ENCODE assay signal across 9 mouse cellular contexts in genomic region chr17:25801029-25801428, GRCm38 (mm10). TPM values are rescaled to one million over a fixed set of nuclear protein-coding genes. Genes with fewer than 3 reads are reported as not detected.
DNase-seq lines count a peak whose midpoint lies in the region; ATAC-seq and TF ChIP-seq lines count a peak whose summit lies in the region.
"Had no signal": no experiment of that assay in that cellular context is flagged by ENCODE, and none has a peak within 500 bp of the region (broad histone marks: within the 10 kb centered on the region; RNA-seq: fewer than 3 reads in every experiment).

No protein-coding gene starts in this region.

- no peaks in the 10 kb centered on the region for H3K4me1 ChIP-seq in liver, adult 2 months (ENCODE audit: control insufficient read depth, insufficient read depth, low read length)

- no peak for TF ChIP-seq POLR2A in liver, adult 2 months (IDR thresholded peaks at IDR 0.05; ENCODE audit: extremely low read depth, insufficient read depth, low read length)

- ATAC-seq in inflammation-experienced regulatory T-cells, adult 6 months = peak; percentile 74

- 5% methylated on average over 6 of the region's 6 CpGs for WGBS in liver, adult 2 months

- H3K4me3 ChIP-seq in liver, adult 2 months (ENCODE audit: insufficient read depth, low read depth, low read length) = no peak overlapping the region
- H3K4me3 ChIP-seq: hindbrain, embryonic 15.5 days had no signal

- H3K79me2 ChIP-seq in liver, adult 2 months (ENCODE audit: control insufficient read depth, insufficient read depth, low read length) = no peaks in the 10 kb centered on the region

- H3K9ac ChIP-seq in liver, adult 2 months (ENCODE audit: low read depth, low read length) = no peak overlapping the region
- H3K9ac ChIP-seq: hindbrain, embryonic 15.5 days had no signal

- H3K36me3 ChIP-seq in liver, adult 2 months (ENCODE audit: control insufficient read depth, insufficient read depth, low read length) = no peaks in the 10 kb centered on the region
- H3K36me3 ChIP-seq: hindbrain, embryonic 15.5 days had no signal

- H3K27ac ChIP-seq in liver, adult 2 months (replicated peaks; ENCODE audit: insufficient read depth, low read depth, low read length) = no peak overlapping the region
- H3K27ac ChIP-seq: hindbrain, embryonic 15.5 days had no signal

- peak; percentile 70 to 91 for DNase-seq in adrenal gland, adult (ENCODE audit: inconsistent age in 2 of 2, low spot score in 1 of 2)
- no peak for DNase-seq in adrenal gland, adult 8-10 months
- peak; percentile 75 to 76 for DNase-seq in right cerebral cortex, postnatal 10 days (ENCODE audit: low spot score in 2 of 2)
- DNase-seq in right cerebral cortex, postnatal 25 days = no peak
- peak; percentile 85 for DNase-seq in embryo, embryonic 11 days
- peak; percentile 62 for DNase-seq in liver, adult 2 months (ENCODE audit: extremely low read depth, low read depth, low spot score)
- peak; percentile 50 for DNase-seq in spleen, adult 12 weeks (ENCODE audit: low spot score)

- peak; percentile 70 for TF ChIP-seq CTCF in liver, adult 2 months (IDR thresholded peaks at IDR 0.05; ENCODE audit: low read depth, low read length)

- peaks cover 5% of the 10 kb centered on the region; the same call in 1 of the 2 replicates for H3K27me3 ChIP-seq in liver, adult 2 months (ENCODE audit: control insufficient read depth, insufficient read depth, low read length)

RNA-seq across cellular contexts. Expression of gene Metrn, which starts 4.1 kb away (rescaled TPM):
- total RNA-seq in adrenal gland, adult 8-10 months (2022) = 10 to 100 TPM; 31.4 to 45.8 (median 39.3) TPM
- polyA plus RNA-seq in inflammation-experienced regulatory T-cells, adult 6 months (2017; shearing (Covaris generic)) = 1 to 10 TPM; 3.3 to 5.7 (median 5.6) TPM
- 11.7 and 22.2 TPM in 2 replicates for total RNA-seq in liver, adult 2 months (2014; rRNA removed)
- 21.6 and 37.1 TPM in 2 replicates for polyA plus RNA-seq in liver, adult 2 months (2012; rRNA removed)

RNA-seq across cellular contexts. Expression of gene AC134908.4, which starts 5.6 kb away (rescaled TPM):
- total RNA-seq in adrenal gland, adult 8-10 months (2022) = not detected
- polyA plus RNA-seq in inflammation-experienced regulatory T-cells, adult 6 months (2017; shearing (Covaris generic)) = not detected
- 0.28 and 0.54 TPM in 2 replicates for total RNA-seq in liver, adult 2 months (2014; rRNA removed)
- 0.35 and 0.37 TPM in 2 replicates for polyA plus RNA-seq in liver, adult 2 months (2012; rRNA removed)
- polyA plus RNA-seq: hindbrain, embryonic 15.5 days had no signal

RNA-seq across cellular contexts. Expression of gene Fbxl16, which starts 7.9 kb away (rescaled TPM):
- total RNA-seq in adrenal gland, adult 8-10 months (2022) = 10 to 100 TPM; 37.9 to 62.9 (median 43.0) TPM
- not detected for polyA plus RNA-seq in inflammation-experienced regulatory T-cells, adult 6 months (2017; shearing (Covaris generic))
- 0.07 TPM in 1 of 2 replicates, not detected in the other for total RNA-seq in liver, adult 2 months (2014; rRNA removed)
- polyA plus RNA-seq in liver, adult 2 months (2012; rRNA removed) = 0.12 and 0.33 TPM in 2 replicates

RNA-seq across cellular contexts. Expression of gene Fam173a, which starts 8.3 kb away (rescaled TPM):
- 100 to 1,000 TPM in 3 of 4 experiments, 10 to 100 TPM in 1; 91.1 to 131 (median 117) TPM for total RNA-seq in adrenal gland, adult 8-10 months (2022)
- polyA plus RNA-seq in inflammation-experienced regulatory T-cells, adult 6 months (2017; shearing (Covaris generic)) = 100 to 1,000 TPM; 158 to 288 (median 193) TPM
- 55.0 and 69.3 TPM in 2 replicates for total RNA-seq in liver, adult 2 months (2014; rRNA removed)
- polyA plus RNA-seq in liver, adult 2 months (2012; rRNA removed) = 89.3 and 106 TPM in 2 replicates

RNA-seq across cellular contexts. Expression of gene Ccdc78, which starts 14.6 kb away (rescaled TPM):
- under 1 TPM in 1 of 4 experiments, not detected in 3; 0.15 TPM for total RNA-seq in adrenal gland, adult 8-10 months (2022)
- under 1 TPM in 2 of 3 experiments, not detected in 1; 0.50 to 0.75 TPM for polyA plus RNA-seq in inflammation-experienced regulatory T-cells, adult 6 months (2017; shearing (Covaris generic))
- not detected in 2 replicates for total RNA-seq in liver, adult 2 months (2014; rRNA removed)
- 0.06 TPM in 1 of 2 replicates, not detected in the other for polyA plus RNA-seq in liver, adult 2 months (2012; rRNA removed)

Comparison
In these comparisons a context has a peak if more than half of its experiments do, and no peak if none do; other contexts are left out.
1. DNase-seq: peak in adrenal gland, adult (2 of 2), right cerebral cortex, postnatal 10 days (2 of 2), embryo, embryonic 11 days (single experiment), liver, adult 2 months (single experiment) and spleen, adult 12 weeks (single experiment); none in adrenal gland, adult 8-10 months (single experiment) and right cerebral cortex, postnatal 25 days (single experiment).
2. RNA of gene Fbxl16, which starts 7.9 kb away (total RNA-seq): 37.9 to 62.9 TPM in adrenal gland, adult 8-10 months; 0.07 TPM in liver, adult 2 months; every median in the first group is over 10 times any median in the second.